Mouse (Mus musculus): ENCODE data around the gene Stmnd1. TPM values are rescaled to one million over a fixed set of nuclear protein-coding genes. Genes with fewer than 3 reads are reported as not detected.

Gene Stmnd1
- polyA plus RNA-seq, 1 experiment from 2014 or later: 4.2 TPM

DNA sequence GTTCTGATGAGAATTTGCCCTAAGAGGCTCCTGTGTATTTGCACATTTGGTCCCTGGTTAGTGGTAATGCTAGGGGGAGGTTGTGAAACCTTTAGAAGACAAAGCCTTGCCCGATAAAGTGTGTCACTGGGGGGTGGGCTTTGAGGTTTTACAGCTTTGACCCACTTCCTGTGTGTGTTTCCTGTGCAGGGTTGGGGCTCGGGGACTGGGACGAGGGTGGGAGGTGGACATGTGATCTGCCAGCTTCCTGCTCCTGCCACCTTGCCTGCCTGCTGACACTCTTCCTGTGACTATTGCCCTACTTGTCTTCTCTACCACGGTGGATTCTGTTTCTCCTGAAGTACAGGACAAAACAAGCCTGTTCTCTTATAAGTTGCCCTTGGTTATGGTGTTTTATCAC is 66.4 kb downstream of the Stmnd1 start:
- DNase-seq (ENCODE audit: low spot score) (peak; percentile 9), ATAC-seq (no peak)
- no peaks in the 10 kb centered on the region for H3K4me1 ChIP-seq (ENCODE audit: insufficient read depth, low read depth, low read length)
- no peaks in the 10 kb centered on the region for H3K27me3 ChIP-seq (replicated peaks; ENCODE audit: insufficient read depth, low read length)
- no peak overlapping the region for H3K9ac ChIP-seq (replicated peaks; ENCODE audit: low read depth)
- H3K4me3 ChIP-seq (ENCODE audit: low read depth, low read length): no peak overlapping the region
- H3K27ac ChIP-seq (ENCODE audit: low read length): no peak overlapping the region
- 20% methylated on average over 4 of the region's 4 CpGs for WGBS
- H3K36me3 ChIP-seq (ENCODE audit: insufficient read depth, low read length): no peaks in the 10 kb centered on the region
- TF ChIP-seq EP300 (IDR thresholded peaks at IDR 0.05): no peak
- H3K4me2 ChIP-seq (replicated peaks; ENCODE audit: low read depth, low read length): no peak overlapping the region
- H3K9me3 ChIP-seq (ENCODE audit: low read length): no peaks in the 10 kb centered on the region

DNA sequence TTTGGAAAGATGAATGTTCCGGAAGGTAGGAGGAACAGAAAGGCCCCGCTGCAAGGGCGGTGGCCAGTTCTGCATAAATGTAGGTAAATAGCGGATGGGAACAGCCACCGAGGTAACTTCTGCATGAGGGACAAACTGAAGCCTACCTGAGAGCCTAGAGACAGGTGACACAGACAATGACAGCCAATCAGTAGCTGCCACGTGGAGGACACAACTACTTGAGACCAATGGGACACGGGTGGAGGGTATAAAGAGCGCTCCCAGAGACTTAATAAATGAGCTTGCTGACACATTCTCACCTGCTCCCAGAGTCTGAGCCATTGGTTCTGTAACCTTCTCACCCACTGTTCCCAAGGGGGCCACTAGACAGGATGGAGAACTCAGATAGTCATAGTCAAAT is 67.1 kb downstream of the Stmnd1 start:
- Histone ChIP-seq H3K4me3 (ENCODE audit: low read depth, low read length) (no peak overlapping the region), H3K9me3 (ENCODE audit: low read length) (no peaks in the 10 kb centered on the region), H3K4me1 (ENCODE audit: insufficient read depth, low read depth, low read length) (no peaks in the 10 kb centered on the region), H3K27ac (ENCODE audit: low read length) (no peak overlapping the region), H3K9ac (replicated peaks; ENCODE audit: low read depth) (no peak overlapping the region), H3K27me3 (replicated peaks; ENCODE audit: insufficient read depth, low read length) (no peaks in the 10 kb centered on the region), H3K36me3 (ENCODE audit: insufficient read depth, low read length) (no peaks in the 10 kb centered on the region), H3K4me2 (replicated peaks; ENCODE audit: low read depth, low read length) (no peak overlapping the region)
- ATAC-seq: no peak
- 91% methylated on average over 8 of the region's 8 CpGs for WGBS
- no peak for DNase-seq (ENCODE audit: low spot score)
- TF ChIP-seq EP300 (IDR thresholded peaks at IDR 0.05) (no peak), CTCF (IDR thresholded peaks at IDR 0.05) (no peak)

DNA sequence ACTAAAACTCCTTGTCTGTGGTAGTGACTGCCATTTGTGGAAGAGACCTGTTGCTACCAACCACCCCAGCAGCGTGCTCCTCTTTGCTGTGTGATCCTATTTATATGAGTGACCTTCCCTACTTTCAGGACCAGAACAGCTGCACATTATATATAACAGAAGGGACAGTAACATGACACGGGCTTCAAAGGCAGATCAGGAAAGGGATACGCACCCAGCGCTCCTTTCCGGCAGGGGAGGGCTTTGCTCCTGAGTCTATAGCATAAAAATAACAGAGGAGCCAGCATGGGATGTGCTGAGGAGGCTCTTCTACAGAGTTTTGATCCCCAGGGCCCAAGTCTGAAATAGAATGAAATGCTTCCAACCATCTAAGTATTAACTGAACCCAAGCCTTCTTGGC is 67.9 kb downstream of the Stmnd1 start:
- Histone ChIP-seq H3K9me3 (ENCODE audit: low read length) (no peaks in the 10 kb centered on the region), H3K27me3 (replicated peaks; ENCODE audit: insufficient read depth, low read length) (no peaks in the 10 kb centered on the region), H3K4me3 (ENCODE audit: low read depth, low read length) (no peak overlapping the region), H3K36me3 (ENCODE audit: insufficient read depth, low read length) (no peaks in the 10 kb centered on the region), H3K27ac (ENCODE audit: low read length) (no peak overlapping the region), H3K4me2 (replicated peaks; ENCODE audit: low read depth, low read length) (no peak overlapping the region), H3K4me1 (ENCODE audit: insufficient read depth, low read depth, low read length) (no peaks in the 10 kb centered on the region), H3K9ac (replicated peaks; ENCODE audit: low read depth) (no peak overlapping the region)
- TF ChIP-seq EP300 (IDR thresholded peaks at IDR 0.05) (no peak), CTCF (IDR thresholded peaks at IDR 0.05) (no peak)
- DNase-seq (ENCODE audit: low spot score): no peak
- 72% methylated on average over 5 of the region's 5 CpGs for WGBS
- ATAC-seq: no peak

DNA sequence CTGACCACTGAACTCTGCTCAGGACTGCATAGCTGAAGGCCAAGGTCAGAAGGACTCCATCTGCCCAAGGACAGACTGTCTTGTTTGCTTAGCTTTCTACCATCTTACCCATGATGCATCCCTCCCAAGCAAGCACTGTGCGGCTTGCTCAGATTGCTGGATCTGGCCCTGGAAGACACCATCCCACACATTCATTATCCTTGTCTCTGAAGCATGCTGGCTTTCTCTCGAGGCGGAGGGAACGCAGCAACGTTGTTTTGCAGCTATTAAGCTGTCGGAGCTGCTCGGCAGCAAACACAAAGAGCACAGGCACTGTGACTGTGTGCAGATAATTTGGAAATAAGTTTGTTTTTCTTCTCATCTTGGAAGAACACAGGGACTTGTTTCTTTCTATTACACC is 69.7 kb downstream of the Stmnd1 start:
- no peaks in the 10 kb centered on the region for H3K27me3 ChIP-seq (replicated peaks; ENCODE audit: insufficient read depth, low read length)
- H3K4me3 ChIP-seq (ENCODE audit: low read depth, low read length): no peak overlapping the region
- H3K4me2 ChIP-seq (replicated peaks; ENCODE audit: low read depth, low read length): no peak overlapping the region
- ATAC-seq: no peak
- no peak for DNase-seq (ENCODE audit: low spot score)
- 68% methylated on average over 7 of the region's 7 CpGs for WGBS
- H3K27ac ChIP-seq (ENCODE audit: low read length): no peak overlapping the region
- H3K4me1 ChIP-seq (ENCODE audit: insufficient read depth, low read depth, low read length): no peaks in the 10 kb centered on the region
- no peaks in the 10 kb centered on the region for H3K9me3 ChIP-seq (ENCODE audit: low read length)
- H3K36me3 ChIP-seq (ENCODE audit: insufficient read depth, low read length): no peaks in the 10 kb centered on the region
- TF ChIP-seq EP300 (IDR thresholded peaks at IDR 0.05): no peak
- TF ChIP-seq CTCF (IDR thresholded peaks at IDR 0.05): no peak
- no peak overlapping the region for H3K9ac ChIP-seq (replicated peaks; ENCODE audit: low read depth)

DNA sequence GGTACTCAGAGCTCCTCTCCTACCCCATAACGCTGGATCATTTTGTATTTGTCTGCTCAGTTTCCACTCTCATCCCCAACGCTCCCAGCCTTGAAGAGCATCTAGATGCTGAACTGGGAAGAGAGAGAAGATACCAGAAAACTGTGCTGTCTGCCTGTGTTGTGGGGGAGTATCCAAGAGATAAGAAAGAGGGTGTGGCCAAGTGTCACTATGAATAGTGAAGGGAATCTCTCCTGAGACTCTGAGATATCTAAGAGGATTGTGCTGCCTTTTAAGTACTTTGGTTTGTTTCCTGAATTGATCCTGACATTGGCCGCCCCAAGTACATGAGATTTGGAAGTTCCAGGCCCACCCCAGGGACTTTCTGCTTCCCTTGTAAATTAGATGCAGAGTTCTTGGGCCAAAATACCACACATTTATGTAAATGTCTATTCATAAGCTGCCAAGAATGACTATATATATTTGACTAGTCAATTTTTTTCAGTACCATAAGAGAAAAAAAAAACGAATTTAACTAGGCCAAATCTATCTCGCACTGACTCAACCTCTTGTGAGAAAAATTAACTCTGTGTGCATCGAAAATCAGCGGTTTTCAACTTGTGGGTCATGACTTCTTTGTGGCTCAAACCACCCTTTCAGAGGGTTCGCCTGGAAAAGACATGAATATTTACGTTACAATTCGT is 73.5 kb downstream of the Stmnd1 start:
- WGBS: 70% methylated on average over 10 of the region's 10 CpGs
- no peak overlapping the region for H3K9ac ChIP-seq (replicated peaks; ENCODE audit: low read depth)
- no peak for TF ChIP-seq CTCF (IDR thresholded peaks at IDR 0.05)
- TF ChIP-seq EP300 (IDR thresholded peaks at IDR 0.05): no peak
- H3K27me3 ChIP-seq (replicated peaks; ENCODE audit: insufficient read depth, low read length): no peaks in the 10 kb centered on the region
- H3K9me3 ChIP-seq (ENCODE audit: low read length): no peaks in the 10 kb centered on the region
- no peak overlapping the region for H3K4me3 ChIP-seq (ENCODE audit: low read depth, low read length)
- no peak overlapping the region for H3K4me2 ChIP-seq (replicated peaks; ENCODE audit: low read depth, low read length)
- H3K4me1 ChIP-seq (ENCODE audit: insufficient read depth, low read depth, low read length): no peaks in the 10 kb centered on the region
- ATAC-seq: no peak
- H3K36me3 ChIP-seq (ENCODE audit: insufficient read depth, low read length): no peaks in the 10 kb centered on the region
- no peak overlapping the region for H3K27ac ChIP-seq (ENCODE audit: low read length)
- no peak for DNase-seq (ENCODE audit: low spot score)

DNA sequence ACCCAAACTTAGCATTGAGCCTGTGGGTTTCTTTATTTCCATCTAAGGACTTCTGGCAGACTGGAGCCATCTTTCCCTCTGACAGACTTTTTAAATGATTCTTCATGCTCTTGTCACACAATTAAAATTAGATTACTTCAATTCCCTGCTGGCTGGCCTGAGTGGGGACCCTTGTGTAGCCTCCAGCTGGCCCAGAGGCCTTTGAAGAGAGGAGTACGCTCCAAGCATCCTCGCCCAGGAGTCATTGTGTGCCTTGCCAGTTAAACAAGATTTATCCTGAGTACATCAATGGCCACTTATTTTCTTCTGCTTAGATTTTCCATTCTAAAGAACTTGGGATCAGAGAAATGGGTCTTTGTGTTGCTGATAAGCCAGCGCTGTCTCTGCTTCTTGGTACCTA is 76.1 kb downstream of the Stmnd1 start:
- H3K4me3 ChIP-seq (ENCODE audit: low read depth, low read length): no peak overlapping the region
- no peak overlapping the region for H3K27ac ChIP-seq (ENCODE audit: low read length)
- no peak overlapping the region for H3K9ac ChIP-seq (replicated peaks; ENCODE audit: low read depth)
- no peak overlapping the region for H3K4me2 ChIP-seq (replicated peaks; ENCODE audit: low read depth, low read length)
- no peaks in the 10 kb centered on the region for H3K9me3 ChIP-seq (ENCODE audit: low read length)
- no peaks in the 10 kb centered on the region for H3K4me1 ChIP-seq (ENCODE audit: insufficient read depth, low read depth, low read length)
- ATAC-seq (no peak), DNase-seq (ENCODE audit: low spot score) (no peak)
- no peaks in the 10 kb centered on the region for H3K36me3 ChIP-seq (ENCODE audit: insufficient read depth, low read length)
- WGBS: 56% methylated on average over 3 of the region's 3 CpGs
- no peaks in the 10 kb centered on the region for H3K27me3 ChIP-seq (replicated peaks; ENCODE audit: insufficient read depth, low read length)
- TF ChIP-seq CTCF (IDR thresholded peaks at IDR 0.05) (no peak), EP300 (IDR thresholded peaks at IDR 0.05) (no peak)

Other genes starting within 250 kb of the Stmnd1 start
- gene Rbm24, start 144.7 kb downstream of the Stmnd1 start, polyA plus RNA-seq (2015; fragmentation: Nextera tagmentation; extraction: Ambion mirVana): 2.5 and 2.9 TPM in 2 replicates
- 5.3 and 5.8 TPM in 2 replicates for gene Cap2, start 228.1 kb downstream of the Stmnd1 start, polyA plus RNA-seq (2015; fragmentation: Nextera tagmentation; extraction: Ambion mirVana)